7 mouse cellular contexts compared by ENCODE assay signal in the genomic region with DNA sequence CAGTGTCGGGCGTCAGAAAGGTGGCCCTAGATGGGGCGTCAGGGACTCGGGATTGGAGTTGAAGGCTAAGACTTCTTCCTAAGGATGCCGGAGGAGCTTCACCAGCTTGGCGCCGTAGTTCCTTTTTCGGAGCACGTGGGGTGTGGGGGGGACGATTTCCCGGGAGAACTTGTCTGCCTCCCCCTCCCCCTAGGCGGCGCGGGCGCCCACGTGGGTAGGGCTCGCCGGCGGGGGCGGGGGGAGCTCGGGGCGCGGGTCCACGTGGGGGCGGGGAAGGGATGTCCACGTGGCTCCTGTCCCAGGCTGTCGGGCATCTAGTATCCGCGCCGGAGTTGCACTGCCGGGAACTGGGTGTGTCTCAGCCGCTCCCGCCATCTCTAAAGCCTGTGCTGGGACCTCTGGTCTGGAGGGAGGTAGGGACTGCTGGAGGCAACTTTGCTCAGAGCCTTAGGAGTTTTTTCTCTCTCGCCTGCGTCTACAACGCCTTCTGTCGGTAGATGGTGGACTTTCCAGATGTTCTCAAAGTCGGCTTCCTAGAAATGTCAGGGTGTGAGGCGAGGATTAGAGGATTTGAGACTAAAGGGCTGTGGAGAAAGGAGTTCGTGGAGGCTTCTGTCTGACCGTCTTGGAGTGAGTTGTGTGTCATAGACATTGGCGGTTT. TPM values are rescaled to one million over a fixed set of nuclear protein-coding genes. Genes with fewer than 3 reads are reported as not detected.
DNase-seq lines count a peak whose midpoint lies in the region; ATAC-seq and TF ChIP-seq lines count a peak whose summit lies in the region.

No protein-coding gene starts in this region.

- peak overlapping the region; percentile 55 for H3K9ac ChIP-seq in intestine, postnatal 0 days (ENCODE audit: low read depth, low read length)
- peak overlapping the region; percentile 85 for H3K9ac ChIP-seq in limb, embryonic 13.5 days
- H3K9ac ChIP-seq in midbrain, embryonic 13.5 days (replicated peaks) = peak overlapping the region; percentile 71

- peaks cover 9% of the 10 kb centered on the region for H3K36me3 ChIP-seq in intestine, postnatal 0 days (ENCODE audit: control insufficient read depth, insufficient read depth)
- H3K36me3 ChIP-seq in limb, embryonic 13.5 days = peaks cover 9% of the 10 kb centered on the region
- H3K36me3 ChIP-seq in midbrain, embryonic 13.5 days = peaks cover 11% of the 10 kb centered on the region
- H3K36me3 ChIP-seq in spleen, adult 2 months (ENCODE audit: control insufficient read depth, insufficient read depth, low read length) = peaks cover 3% of the 10 kb centered on the region

- peak overlapping the region; percentile 87 for H3K27ac ChIP-seq in intestine, postnatal 0 days (ENCODE audit: low read depth, low read length)
- peak overlapping the region; percentile 96 for H3K27ac ChIP-seq in limb, embryonic 13.5 days
- peak overlapping the region; percentile 84 for H3K27ac ChIP-seq in midbrain, embryonic 13.5 days
- peak overlapping the region; percentile 89 for H3K27ac ChIP-seq in spleen, adult 2 months (ENCODE audit: insufficient read depth, low read length)

- peak; percentile 52 for ATAC-seq in intestine, postnatal 0 days
- peak; percentile 66 for ATAC-seq in limb, embryonic 13.5 days (ENCODE audit: low FRiP score, low read depth)
- ATAC-seq in midbrain, embryonic 13.5 days = peak; percentile 72

- no peaks in the 10 kb centered on the region for H3K9me3 ChIP-seq in intestine, postnatal 0 days (ENCODE audit: control insufficient read depth)
- no peaks in the 10 kb centered on the region for H3K9me3 ChIP-seq in limb, embryonic 13.5 days
- no peaks in the 10 kb centered on the region for H3K9me3 ChIP-seq in midbrain, embryonic 13.5 days

- intact Hi-C loops in gastrocnemius, postnatal 36 days (cut with DNase I) = no loop called here

- under 1% methylated on average over 37 of the region's 42 CpGs for WGBS in intestine, postnatal 0 days
- WGBS in limb, embryonic 13.5 days = under 1% methylated on average over 42 of the region's 42 CpGs
- WGBS in midbrain, embryonic 13.5 days = 1% methylated on average over 40 of the region's 42 CpGs
- WGBS in spleen, adult 2 months = 2% methylated on average over 42 of the region's 42 CpGs

- TF ChIP-seq POLR2A in spleen, adult 2 months (IDR thresholded peaks at IDR 0.05; ENCODE audit: low read depth, low read length) = no peak

- DNase-seq in adrenal gland, postnatal 10 days = peak; percentile 89
- peak; percentile 86 for DNase-seq in embryo, embryonic 10.5 days (ENCODE audit: low spot score)
- DNase-seq in gastrocnemius, postnatal 36 days = peak; percentile 70 to 78
- peak in 1 of 2 experiments; percentile 64 for DNase-seq in spleen, adult 2 months (ENCODE audit: low read depth in 1 of 2, low spot score in 2 of 2)

- H3K27me3 ChIP-seq in intestine, postnatal 0 days (replicated peaks; ENCODE audit: control insufficient read depth, insufficient read depth, low read length) = no peaks in the 10 kb centered on the region
- H3K27me3 ChIP-seq in limb, embryonic 13.5 days = no peaks in the 10 kb centered on the region
- H3K27me3 ChIP-seq in midbrain, embryonic 13.5 days = no peaks in the 10 kb centered on the region
- H3K27me3 ChIP-seq in spleen, adult 2 months (ENCODE audit: control insufficient read depth, insufficient read depth, low read length) = no peaks in the 10 kb centered on the region

- peak overlapping the region; percentile 85 for H3K4me3 ChIP-seq in intestine, postnatal 0 days (ENCODE audit: low read depth, low read length)
- peak overlapping the region; percentile 87 for H3K4me3 ChIP-seq in limb, embryonic 13.5 days
- peak overlapping the region; percentile 67 for H3K4me3 ChIP-seq in midbrain, embryonic 13.5 days (replicated peaks)
- peak overlapping the region; percentile 84 for H3K4me3 ChIP-seq in spleen, adult 2 months (ENCODE audit: extremely low read depth, insufficient read depth, insufficient read length)

- TF ChIP-seq CTCF in intestine, postnatal 0 days (IDR thresholded peaks at IDR 0.05; ENCODE audit: low read depth) = peak; percentile 64
- no peak for TF ChIP-seq CTCF in spleen, adult 2 months (IDR thresholded peaks at IDR 0.05; ENCODE audit: extremely low read depth, insufficient read depth, insufficient read length, insufficient replicate concordance)

- peak overlapping the region; percentile 77 for H3K4me2 ChIP-seq in intestine, postnatal 0 days (replicated peaks; ENCODE audit: low read depth)
- H3K4me2 ChIP-seq in limb, embryonic 13.5 days (replicated peaks) = peak overlapping the region; percentile 77
- peak overlapping the region; percentile 93 for H3K4me2 ChIP-seq in midbrain, embryonic 13.5 days (replicated peaks)

- 0 out of 2 replicates have a peak, but pooled peaks cover 3% of the 10 kb centered on the region for H3K4me1 ChIP-seq in intestine, postnatal 0 days (replicated peaks; ENCODE audit: control insufficient read depth, insufficient read depth, low read length)
- H3K4me1 ChIP-seq in limb, embryonic 13.5 days = peaks cover 17% of the 10 kb centered on the region
- peaks cover 16% of the 10 kb centered on the region for H3K4me1 ChIP-seq in midbrain, embryonic 13.5 days (replicated peaks)
- H3K4me1 ChIP-seq in spleen, adult 2 months (ENCODE audit: control insufficient read depth, insufficient read depth, insufficient read length) = peaks cover 4% of the 10 kb centered on the region; the same call in 1 of the 2 replicates

RNA-seq across cellular contexts. Expression of a gene that starts 12.1 kb away (rescaled TPM):
- 10 to 100 TPM; 75.3 to 92.1 TPM for total RNA-seq in adrenal gland, postnatal 10 days (2021)
- 10 to 100 TPM; 14.1 to 18.1 TPM for total RNA-seq in gastrocnemius, postnatal 36 days (2021)
- polyA plus RNA-seq in intestine, postnatal 0 days (2015; fragmentation: Nextera tagmentation; extraction: Ambion mirVana) = 31.0 and 35.5 TPM in 2 replicates
- 114 and 123 TPM in 2 replicates for polyA plus RNA-seq in limb, embryonic 13.5 days (2015; fragmentation: Nextera tagmentation; extraction: Ambion mirVana)
- 121 and 140 TPM in 2 replicates for polyA plus RNA-seq in midbrain, embryonic 13.5 days (2015; fragmentation: Nextera tagmentation; extraction: Ambion mirVana)
- polyA plus RNA-seq in spleen, adult 2 months (2012; rRNA removed) = 224 and 270 TPM in 2 replicates

RNA-seq across cellular contexts. Expression of a gene that starts 12.4 kb away (rescaled TPM):
- total RNA-seq in adrenal gland, postnatal 10 days (2021) = 10 to 100 TPM; 23.5 to 36.5 TPM
- total RNA-seq in gastrocnemius, postnatal 36 days (2021) = 10 to 100 TPM; 12.2 to 21.8 TPM
- 8.3 and 8.8 TPM in 2 replicates for polyA plus RNA-seq in intestine, postnatal 0 days (2015; fragmentation: Nextera tagmentation; extraction: Ambion mirVana)
- 37.8 and 42.6 TPM in 2 replicates for polyA plus RNA-seq in limb, embryonic 13.5 days (2015; fragmentation: Nextera tagmentation; extraction: Ambion mirVana)
- 20.5 and 21.8 TPM in 2 replicates for polyA plus RNA-seq in midbrain, embryonic 13.5 days (2015; fragmentation: Nextera tagmentation; extraction: Ambion mirVana)
- polyA plus RNA-seq in spleen, adult 2 months (2012; rRNA removed) = 28.5 and 30.7 TPM in 2 replicates

RNA-seq across cellular contexts. Expression of a gene that starts 18.6 kb away (rescaled TPM):
- total RNA-seq in adrenal gland, postnatal 10 days (2021) = 10 to 100 TPM; 38.8 to 45.0 TPM
- 10 to 100 TPM; 15.7 to 20.4 TPM for total RNA-seq in gastrocnemius, postnatal 36 days (2021)
- 22.2 and 25.1 TPM in 2 replicates for polyA plus RNA-seq in intestine, postnatal 0 days (2015; fragmentation: Nextera tagmentation; extraction: Ambion mirVana)
- polyA plus RNA-seq in limb, embryonic 13.5 days (2015; fragmentation: Nextera tagmentation; extraction: Ambion mirVana) = 89.1 and 93.5 TPM in 2 replicates
- polyA plus RNA-seq in midbrain, embryonic 13.5 days (2015; fragmentation: Nextera tagmentation; extraction: Ambion mirVana) = 82.9 and 85.4 TPM in 2 replicates
- 10.3 TPM in 2 replicates for polyA plus RNA-seq in spleen, adult 2 months (2012; rRNA removed)

RNA-seq across cellular contexts. Expression of a gene that starts 53.8 kb away (rescaled TPM):
- total RNA-seq in adrenal gland, postnatal 10 days (2021) = 10 to 100 TPM in 1 of 2 experiments, 1 to 10 TPM in 1; 9.9 to 12.0 TPM
- 1 to 10 TPM; 3.1 to 3.2 TPM for total RNA-seq in gastrocnemius, postnatal 36 days (2021)
- 5.3 and 5.4 TPM in 2 replicates for polyA plus RNA-seq in intestine, postnatal 0 days (2015; fragmentation: Nextera tagmentation; extraction: Ambion mirVana)
- 7.3 and 8.1 TPM in 2 replicates for polyA plus RNA-seq in limb, embryonic 13.5 days (2015; fragmentation: Nextera tagmentation; extraction: Ambion mirVana)
- 2.0 TPM in 2 replicates for polyA plus RNA-seq in midbrain, embryonic 13.5 days (2015; fragmentation: Nextera tagmentation; extraction: Ambion mirVana)
- 7.4 and 8.8 TPM in 2 replicates for polyA plus RNA-seq in spleen, adult 2 months (2012; rRNA removed)

RNA-seq across cellular contexts. Expression of a gene that starts 58.8 kb away (rescaled TPM):
- total RNA-seq in adrenal gland, postnatal 10 days (2021) = 10 to 100 TPM; 14.6 to 19.2 TPM
- 10 to 100 TPM; 11.1 to 12.6 TPM for total RNA-seq in gastrocnemius, postnatal 36 days (2021)
- 9.9 and 10.1 TPM in 2 replicates for polyA plus RNA-seq in intestine, postnatal 0 days (2015; fragmentation: Nextera tagmentation; extraction: Ambion mirVana)
- polyA plus RNA-seq in limb, embryonic 13.5 days (2015; fragmentation: Nextera tagmentation; extraction: Ambion mirVana) = 20.5 and 22.1 TPM in 2 replicates
- polyA plus RNA-seq in midbrain, embryonic 13.5 days (2015; fragmentation: Nextera tagmentation; extraction: Ambion mirVana) = 22.1 and 23.4 TPM in 2 replicates
- polyA plus RNA-seq in spleen, adult 2 months (2012; rRNA removed) = 5.6 TPM in 2 replicates
